Mouse (Mus musculus) cerebellum, adult 11-12 months (tissue): ENCODE results near the gene Csnk1e.
"Not testable (repeated sequence)": the region's sequence is repeated elsewhere in the genome, so short reads cannot be mapped to it uniquely, and the experiment has no call there.

ENCODE experiments used
- DNase-seq: peaks from one replicate; pipeline ENCODE4 v3.0.0; 2022

Gene Csnk1e

DNA sequence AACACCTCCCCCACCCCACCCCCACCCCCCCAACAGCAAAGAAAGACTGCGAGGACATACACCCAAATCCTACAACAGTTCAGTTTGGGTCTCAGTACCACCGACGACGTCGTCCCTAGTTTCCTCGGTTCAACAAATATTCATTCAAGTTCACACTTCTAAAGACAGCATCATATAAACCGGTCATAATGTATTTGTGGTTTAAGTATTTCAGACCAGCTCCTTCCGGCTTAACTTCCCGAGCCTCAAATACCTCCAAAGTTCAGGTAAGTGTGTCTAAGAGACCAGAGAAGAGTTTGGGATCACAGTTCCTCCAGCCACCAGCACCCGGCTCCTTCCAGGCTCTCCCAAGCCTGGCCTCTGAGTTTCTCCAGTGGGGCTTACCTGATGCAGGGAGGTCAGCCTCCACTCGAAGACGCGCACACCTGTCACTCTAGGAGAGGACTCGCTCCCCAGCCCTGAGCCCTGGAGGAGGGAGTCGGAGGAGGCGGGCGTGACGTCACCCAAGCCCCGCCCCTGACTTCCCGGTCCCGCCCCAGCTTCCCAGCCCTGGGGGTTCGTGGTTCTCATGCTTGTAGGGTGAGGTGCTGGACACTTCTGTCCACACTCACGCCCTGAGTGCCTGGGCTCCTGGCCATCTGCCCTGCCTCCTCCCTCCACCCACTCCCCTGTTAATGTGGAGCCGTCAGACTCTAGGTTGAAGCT, at the start of gene Csnk1e:
TSS of gene Csnk1e (minus strand) at position 461 of the 705 bp plus-strand sequence.
- DNase-seq = peak; percentile 8

- no peak for DNase-seq
Measured at GRCm38 (mm10) chr15:79504707-79505452, 49.5 kb upstream of the Csnk1e start, which contains the start of gene Kcnj4. Gene Kcnj4, minus strand, starts transcription at chr15:79505241.

DNA sequence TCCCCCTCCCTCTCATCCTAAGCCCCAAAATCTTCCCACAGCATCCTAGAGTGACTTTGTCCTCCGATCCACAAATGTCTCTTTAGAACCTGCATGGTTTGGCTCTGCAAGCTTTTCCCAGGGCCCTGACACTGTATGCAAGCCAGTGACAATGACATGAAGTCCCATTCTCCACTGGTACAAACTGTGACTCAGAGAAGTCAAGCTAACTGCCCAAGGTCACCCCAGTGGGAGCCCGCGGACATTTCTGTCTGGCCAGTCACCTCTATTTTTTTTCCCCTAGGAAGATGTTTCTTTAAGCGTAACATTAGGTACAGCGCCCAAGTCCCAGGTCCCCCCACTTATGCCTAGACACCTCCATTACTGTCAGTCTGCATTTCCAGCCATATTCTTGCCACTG, 48.1 kb upstream of the Csnk1e start:
- DNase-seq = no peak

DNA sequence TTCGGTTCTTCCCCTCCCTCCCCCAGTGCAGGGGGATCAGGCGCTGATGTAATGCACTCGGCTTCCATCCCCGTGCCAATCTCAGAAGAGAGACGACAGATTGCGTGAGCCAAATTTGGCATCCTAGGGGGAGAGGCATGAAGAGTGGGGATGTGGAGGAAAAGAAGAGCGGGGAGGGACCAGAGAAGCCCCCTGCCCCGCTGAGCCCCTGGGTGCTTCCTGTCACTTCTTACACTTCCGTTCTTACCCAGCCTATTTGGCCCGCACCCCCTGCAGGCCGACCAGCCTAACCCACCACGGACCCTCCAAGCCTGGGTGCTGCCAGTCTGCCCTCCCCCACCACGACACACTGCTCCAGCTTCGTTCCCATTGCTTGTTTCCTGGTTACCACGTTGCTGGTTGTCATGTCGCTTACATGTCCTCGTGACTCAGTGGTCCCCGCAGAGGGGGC, 47.5 kb upstream of the Csnk1e start:
- no peak for DNase-seq

- DNase-seq = no peak
Measured at GRCm38 (mm10) chr15:79500110-79500509, 44.7 kb upstream of the Csnk1e start.

GRCm38 (mm10) chr15:79493527-79493926, 38.2 kb upstream of the Csnk1e start:
- DNase-seq = no peak

DNA sequence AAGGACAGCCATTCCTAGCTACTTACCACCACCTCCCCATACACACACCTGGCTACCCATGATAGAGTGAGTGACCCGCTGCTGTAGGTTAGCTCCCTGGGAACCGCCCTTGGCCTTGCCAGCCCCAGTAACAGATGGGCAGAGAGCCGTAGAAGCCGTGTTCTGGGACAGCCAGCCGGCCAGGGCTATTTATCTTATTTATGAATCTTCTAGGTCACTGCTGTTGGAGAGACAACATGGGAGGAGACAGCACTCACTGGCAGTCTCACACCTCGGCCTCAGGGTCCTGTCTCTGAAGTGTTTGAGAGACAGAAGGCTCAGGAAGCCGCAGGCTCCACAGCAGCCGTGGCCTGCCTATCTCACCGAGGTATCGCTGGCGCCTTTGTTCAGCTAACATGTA, 34.1 kb upstream of the Csnk1e start:
- DNase-seq = no peak

DNA sequence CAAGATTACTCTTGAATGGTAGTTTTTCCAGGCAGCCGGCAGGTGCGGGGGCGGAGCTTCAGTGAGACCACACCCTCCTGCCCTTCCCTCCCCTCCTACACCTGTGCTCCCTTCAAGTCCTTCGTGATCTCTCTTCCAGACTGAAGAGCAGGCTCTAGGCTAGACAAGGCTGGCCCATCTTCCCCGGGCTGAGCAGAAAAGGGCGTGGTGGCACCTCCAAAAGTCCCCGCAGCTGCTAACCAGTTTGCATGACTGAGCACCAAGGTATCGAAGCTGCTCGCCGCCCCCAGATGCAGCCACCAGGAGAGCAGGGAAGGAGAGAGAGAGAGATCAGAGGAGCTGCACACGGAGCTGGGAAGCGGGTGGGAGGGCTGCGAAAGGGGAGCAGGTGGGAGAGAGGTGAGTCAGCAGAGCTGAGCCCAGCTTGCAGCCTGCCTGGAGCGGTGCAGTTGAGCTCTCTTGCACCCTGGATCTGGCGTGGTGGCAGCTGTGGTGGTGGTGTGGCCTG, 25.9 kb upstream of the Csnk1e start:
- no peak for DNase-seq

DNA sequence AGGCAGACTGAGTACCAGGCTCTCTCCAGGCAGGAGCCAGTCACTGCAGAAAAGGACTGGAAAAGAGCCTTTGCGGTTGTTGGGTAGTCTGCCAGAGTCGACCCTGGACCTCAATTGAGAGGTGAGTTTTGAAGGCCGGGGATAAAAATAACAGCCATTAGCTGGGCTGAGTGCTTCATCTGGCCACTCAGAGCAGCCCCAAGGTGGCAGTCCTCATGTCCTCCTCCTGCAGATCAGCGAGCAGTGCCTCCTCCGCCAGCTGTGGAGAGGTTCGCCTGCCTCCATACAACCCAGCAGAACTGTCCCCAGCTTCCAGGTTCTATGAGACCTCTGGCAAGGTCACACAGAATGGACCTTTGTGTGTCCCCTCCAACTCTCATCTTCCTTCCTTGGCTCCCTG, 21.9 kb upstream of the Csnk1e start:
- no peak for DNase-seq

DNA sequence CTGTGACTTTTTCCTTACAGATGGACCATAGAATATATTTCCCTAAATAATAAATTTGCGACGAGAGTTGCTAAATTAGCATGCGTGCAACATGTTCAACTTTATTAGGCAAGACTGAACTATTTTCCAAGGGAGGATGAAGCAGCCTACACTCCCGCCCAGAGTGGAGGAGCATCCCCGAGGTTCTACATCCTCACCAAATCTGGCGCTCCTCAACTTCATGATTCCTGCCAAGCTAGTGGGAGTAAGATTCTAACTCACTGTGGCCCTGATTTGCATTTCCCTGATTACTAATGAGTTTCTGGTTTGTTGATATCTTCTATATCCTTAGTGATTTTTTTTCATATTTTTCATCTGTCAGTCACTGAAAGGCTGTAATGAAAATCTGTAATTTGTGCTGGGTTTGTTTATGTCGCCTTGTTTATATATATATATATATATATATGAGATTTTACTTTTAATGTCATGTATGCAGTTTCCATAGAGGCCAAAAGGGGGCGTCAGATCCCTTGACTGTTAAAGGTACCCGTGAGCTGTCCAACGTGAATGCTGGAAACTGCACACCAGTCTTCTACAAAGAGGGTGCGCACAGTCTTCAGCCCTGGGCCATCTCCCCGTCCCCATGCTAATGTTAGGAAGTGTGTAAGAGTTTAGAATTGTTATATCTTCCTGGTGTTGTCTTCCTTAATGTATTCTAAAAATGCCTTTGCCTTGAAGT, 18.4 kb upstream of the Csnk1e start:
- DNase-seq = no peak

DNA sequence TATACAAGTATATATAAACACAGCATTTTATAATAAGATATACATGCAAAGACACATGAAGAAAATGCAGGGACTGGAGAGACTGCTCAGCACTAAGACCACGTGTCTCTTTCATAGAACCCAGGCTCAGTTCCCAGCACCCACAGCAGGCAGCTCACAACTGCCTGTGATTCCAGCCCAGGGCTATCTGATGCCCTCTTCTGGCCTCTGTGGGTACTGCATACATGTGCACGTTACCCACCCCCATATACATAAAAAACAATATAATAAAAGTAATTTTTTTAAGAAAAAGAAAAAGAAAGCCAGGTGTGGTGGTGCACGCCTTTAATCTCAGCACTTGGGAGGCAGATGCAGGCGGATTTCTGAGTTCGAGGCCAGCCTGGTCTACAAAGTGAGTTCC, 17.7 kb upstream of the Csnk1e start:
- DNase-seq = no peak

DNA sequence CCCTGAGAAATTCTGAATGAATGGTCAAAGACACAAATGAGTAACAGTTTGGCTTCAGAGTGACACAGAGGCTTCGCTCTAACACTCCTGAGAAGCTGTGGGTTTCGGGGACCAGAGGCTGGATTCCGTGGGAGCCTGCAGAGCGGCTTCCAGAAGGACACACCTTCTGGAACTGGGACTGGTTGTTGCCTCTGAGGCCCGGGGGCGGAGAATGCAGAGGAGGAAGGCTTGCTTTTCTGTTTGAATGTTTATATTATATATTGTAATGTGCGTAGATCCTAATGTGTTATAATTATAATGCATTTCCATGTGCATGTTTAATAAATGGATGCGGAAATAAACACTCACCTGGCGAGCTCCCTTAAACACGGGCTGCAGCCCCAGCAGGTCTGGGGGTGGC, 15.7 kb upstream of the Csnk1e start:
- DNase-seq = no peak

GRCm38 (mm10) chr15:79470583-79470982, 15.2 kb upstream of the Csnk1e start:
- DNase-seq = no peak

DNA sequence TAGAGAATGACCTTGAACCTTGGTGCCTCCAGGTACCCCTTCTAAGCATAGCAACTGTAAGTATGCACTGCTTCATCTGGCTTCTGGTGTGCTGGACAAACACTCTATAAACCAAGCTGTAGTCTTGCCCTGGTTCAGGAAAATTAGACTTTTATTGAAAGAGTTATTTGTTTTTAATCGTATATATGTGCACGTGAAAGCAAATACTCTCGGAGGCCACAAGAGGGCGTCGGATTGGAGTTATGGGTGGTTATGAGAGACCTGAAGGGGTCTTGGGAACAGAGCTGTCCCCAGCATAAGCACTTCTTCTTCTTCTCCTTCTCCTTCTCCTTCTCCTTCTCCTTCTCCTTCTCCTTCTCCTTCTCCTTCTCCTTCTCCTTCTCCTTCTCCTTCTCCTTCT, 14.2 kb upstream of the Csnk1e start:
- DNase-seq = no peak

DNA sequence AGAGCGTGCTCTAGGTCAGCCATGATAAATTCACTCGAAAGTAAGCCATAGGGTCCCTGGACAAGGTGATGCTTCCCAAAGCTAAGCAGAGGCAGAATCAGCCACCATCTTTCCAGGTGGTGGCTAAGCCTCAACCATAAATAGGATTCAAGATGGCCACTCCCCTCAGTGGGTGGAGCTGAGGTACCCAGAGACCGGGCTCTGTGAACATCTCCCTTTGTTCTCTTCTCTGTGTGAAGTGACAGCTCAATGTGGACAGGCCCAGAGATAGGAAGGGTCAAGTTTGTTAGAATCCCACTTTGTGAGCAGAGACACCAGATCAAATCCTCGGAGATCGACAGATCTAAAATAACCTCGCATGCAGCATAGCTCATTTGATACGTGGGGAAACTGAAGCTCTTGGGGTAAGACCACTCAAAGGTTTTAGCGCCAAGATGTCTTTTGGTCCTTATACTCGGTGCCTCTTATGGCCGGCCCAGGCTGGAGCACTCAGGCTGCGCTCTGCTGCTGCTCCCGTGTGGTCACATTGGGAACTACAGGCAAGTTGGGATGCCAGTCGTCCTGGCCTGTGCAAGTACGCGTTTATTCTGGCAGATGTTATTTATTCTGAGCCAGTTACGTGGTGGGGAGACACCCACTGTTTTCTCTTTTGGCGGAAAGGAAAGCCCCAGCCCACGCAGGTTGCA, 11.4 kb upstream of the Csnk1e start:
- DNase-seq = peak; percentile 65

DNA sequence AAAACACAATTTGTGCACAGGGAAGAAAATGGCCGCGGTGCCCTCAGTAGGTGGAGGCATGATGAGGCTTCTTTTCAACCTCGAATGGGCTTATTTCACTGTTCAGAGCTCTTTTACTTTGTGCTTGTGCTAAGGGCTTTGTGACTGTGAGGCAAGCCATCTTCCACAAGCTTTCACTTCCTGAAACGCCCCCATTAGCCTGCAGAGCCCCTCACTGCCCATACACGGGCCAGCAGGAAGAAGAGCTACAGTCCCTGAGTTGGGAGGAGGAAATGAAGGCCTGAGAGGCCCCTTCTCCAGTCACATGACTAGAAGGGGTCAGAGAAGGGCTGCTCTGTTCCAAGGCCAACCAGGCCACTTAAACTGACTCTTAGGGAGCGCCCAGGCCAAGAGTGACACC, 1.2 kb upstream of the Csnk1e start:
- no peak for DNase-seq

GRCm38 (mm10) chr15:79456104-79456503, 738 bp upstream of the Csnk1e start:
- not testable (repeated sequence) for DNase-seq

DNA sequence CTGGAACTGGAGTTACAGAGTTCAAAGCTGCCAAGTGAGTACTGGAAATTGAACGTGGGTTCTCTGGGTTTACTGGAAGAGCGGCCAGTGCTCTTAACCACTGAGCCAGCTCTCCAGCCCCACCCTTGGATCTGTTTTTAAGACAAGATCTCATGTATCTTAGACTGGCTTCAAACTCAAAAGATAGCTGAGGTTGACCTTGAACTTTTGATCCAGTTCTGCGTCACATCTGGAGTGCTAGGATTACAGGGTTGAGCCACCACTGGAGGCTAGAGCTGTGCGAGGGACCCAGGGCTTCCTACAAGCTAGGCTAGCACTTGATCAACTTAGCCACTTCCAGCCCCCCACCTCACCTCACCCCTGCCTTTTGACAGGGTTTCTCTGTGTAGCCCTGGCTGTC, 1.5 kb downstream of the Csnk1e start:
- DNase-seq = no peak

- DNase-seq = no peak
Measured at GRCm38 (mm10) chr15:79448041-79448440, 7.3 kb downstream of the Csnk1e start.

GRCm38 (mm10) chr15:79445786-79446654, 9.3 kb downstream of the Csnk1e start:
- no peak for DNase-seq

DNA sequence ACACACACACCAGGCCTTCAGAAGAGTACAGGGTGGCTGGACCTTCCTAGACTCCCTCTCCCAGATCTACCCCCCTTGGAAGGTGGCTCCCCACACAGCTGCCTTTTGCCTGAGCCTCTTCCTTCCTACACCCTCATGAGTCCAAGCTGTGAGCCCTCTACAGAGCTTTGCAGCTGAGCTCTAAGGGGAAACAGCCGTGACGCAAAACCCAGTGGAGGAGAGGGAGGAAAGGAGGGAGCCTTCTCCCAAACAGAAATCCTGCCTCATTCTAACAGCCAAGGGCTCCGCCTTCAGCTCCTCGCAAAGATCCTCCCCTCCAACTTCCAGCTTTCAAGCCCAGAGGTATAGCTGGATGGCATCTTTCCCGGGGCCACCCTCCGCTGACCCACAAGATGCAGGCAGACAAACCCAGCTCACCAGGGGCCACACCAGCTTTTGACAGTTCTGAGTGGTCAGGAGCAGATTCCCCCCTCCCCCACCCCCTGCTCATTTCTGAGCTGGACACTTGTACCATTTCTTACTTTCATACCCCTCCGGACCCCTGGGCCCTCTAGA, 11.4 kb downstream of the Csnk1e start:
- DNase-seq = no peak
